Mouse (Mus musculus) CH12.LX (cell line): ENCODE results near the gene Tamm41. TPM values are rescaled to one million over a fixed set of nuclear protein-coding genes. Genes with fewer than 3 reads are reported as not detected.

ENCODE experiments used
- DNase-seq: peaks from one replicate; pipeline ENCODE4 v3.0.0-alpha.2; 2013; ENCODE audit errors: extremely low read depth
- H3K27ac ChIP-seq: 2 replicates; pipeline ENCODE4 v1.5.1; 2012; ENCODE audit warnings: low read depth, mild to moderate bottlenecking, control low read depth, moderate library complexity; ENCODE audit not compliant: insufficient read depth
- H3K27me3 ChIP-seq: replicated peaks from 2 replicates; pipeline ENCODE3; 2012; ENCODE audit warnings: inconsistent platforms
- H3K36me3 ChIP-seq, 2 experiments: replicated peaks in 1 of 2; 2 replicates each; pipeline versions ENCODE3 to v1.6.1; 2012; ENCODE audit warnings: inconsistent platforms in 1 of 2, low read length in 1 of 2, mild to moderate bottlenecking in 1 of 2, mixed read lengths in 1 of 2, moderate library complexity in 1 of 2; ENCODE audit not compliant: control insufficient read depth in 1 of 2, insufficient read depth in 1 of 2
- H3K4me1 ChIP-seq, 2 experiments: 2 replicates each; pipeline ENCODE4 v1.6.1; 2012; ENCODE audit warnings: inconsistent platforms in 1 of 2, moderate library complexity in 1 of 2; ENCODE audit not compliant: insufficient read depth in 2 of 2, control insufficient read depth in 1 of 2
- H3K4me2 ChIP-seq: 2 replicates; pipeline ENCODE4 v1.6.1; 2012; ENCODE audit warnings: low read depth, mild to moderate bottlenecking, control low read depth; ENCODE audit not compliant: poor library complexity, insufficient read depth, severe bottlenecking
- H3K4me3 ChIP-seq, 3 experiments: fragments of 150-350 bp in 1 of 3; sonication (generic) in 1 of 3; replicated peaks in 1 of 3; 2 replicates each; pipeline versions ENCODE3 to v1.5.1; 2011 to 2012; ENCODE audit warnings: low read depth in 2 of 3, low read length in 2 of 3, mild to moderate bottlenecking in 2 of 3, moderate library complexity in 2 of 3, control low read depth in 1 of 3, improper control_type of control experiment in 1 of 3, inconsistent platforms in 1 of 3, mixed read lengths in 1 of 3; ENCODE audit not compliant: poor library complexity in 1 of 3
- H3K79me2 ChIP-seq: replicated peaks from 2 replicates; pipeline ENCODE4 v1.6.1; 2012; ENCODE audit warnings: mild to moderate bottlenecking, moderate library complexity; ENCODE audit not compliant: control insufficient read depth, poor library complexity, insufficient read depth, severe bottlenecking; ENCODE audit errors: extremely low read depth
- H3K9ac ChIP-seq: 2 replicates; pipeline ENCODE4 v1.6.1; 2012; ENCODE audit warnings: low read depth, mild to moderate bottlenecking, control low read depth, moderate library complexity; ENCODE audit not compliant: insufficient read depth
- H3K9me3 ChIP-seq: replicated peaks from 2 replicates; pipeline ENCODE3; 2012; ENCODE audit warnings: low read length, inconsistent platforms, mixed read lengths
- BHLHE40 ChIP-seq: IDR thresholded peaks from 2 replicates; pipeline ENCODE4 v1.6.1; 2011; ENCODE audit warnings: mild to moderate bottlenecking, low read depth, low read length, improper control_type of control experiment
- CHD1 ChIP-seq: IDR thresholded peaks from 2 replicates; pipeline ENCODE4 v1.6.1; 2012; ENCODE audit warnings: low read depth, low read length, improper control_type of control experiment, inconsistent platforms
- CHD2 ChIP-seq: IDR thresholded peaks from 2 replicates; pipeline ENCODE4 v1.6.1; 2011; ENCODE audit warnings: low read length, improper control_type of control experiment
- CTCF ChIP-seq, 2 experiments: IDR thresholded peaks in 1 of 2; conservative IDR thresholded peaks in 1 of 2; 2 replicates each; pipeline ENCODE4 v1.5.1; 2011 to 2012; ENCODE audit warnings: low read depth in 2 of 2, low read length in 2 of 2, improper control_type of control experiment in 1 of 2, inconsistent platforms in 1 of 2, mild to moderate bottlenecking in 1 of 2, moderate library complexity in 1 of 2
- E2F4 ChIP-seq: IDR thresholded peaks from 2 replicates; pipeline ENCODE4 v1.6.1; 2011; ENCODE audit warnings: low read depth, low read length, improper control_type of control experiment; ENCODE audit not compliant: insufficient replicate concordance
- ELF1 ChIP-seq: IDR thresholded peaks from 2 replicates; pipeline ENCODE4 v1.6.1; 2014; ENCODE audit warnings: low read depth, mild to moderate bottlenecking, inconsistent platforms, low read length, improper control_type of control experiment
- EP300 ChIP-seq: IDR thresholded peaks from 2 replicates; pipeline ENCODE4 v1.6.1; 2011; ENCODE audit warnings: low read length, improper control_type of control experiment
- ETS1 ChIP-seq: conservative IDR thresholded peaks from 2 replicates; pipeline ENCODE4 v1.6.1; 2012; ENCODE audit warnings: low read depth, mild to moderate bottlenecking, inconsistent platforms, low read length, improper control_type of control experiment, moderate library complexity
- GABPA ChIP-seq: IDR thresholded peaks from 2 replicates; pipeline ENCODE4 v1.6.1; 2012; ENCODE audit warnings: low read depth, low read length, improper control_type of control experiment, inconsistent platforms; ENCODE audit not compliant: insufficient replicate concordance
- HCFC1 ChIP-seq: IDR thresholded peaks from 2 replicates; pipeline ENCODE4 v1.6.1; 2012; ENCODE audit warnings: low read depth, mild to moderate bottlenecking, inconsistent platforms, low read length, improper control_type of control experiment
- IRF4 ChIP-seq: IDR thresholded peaks from 2 replicates; pipeline ENCODE4 v1.6.1; 2014; ENCODE audit warnings: low read depth, mild to moderate bottlenecking, inconsistent platforms, low read length, improper control_type of control experiment
- JUN ChIP-seq: IDR thresholded peaks from 2 replicates; pipeline ENCODE4 v1.6.1; 2011; ENCODE audit warnings: low read depth, mild to moderate bottlenecking, low read length, improper control_type of control experiment, moderate library complexity; ENCODE audit not compliant: insufficient read depth
- JUND ChIP-seq: conservative IDR thresholded peaks from 2 replicates; pipeline ENCODE4 v1.6.1; 2011; ENCODE audit warnings: low read depth, low read length, improper control_type of control experiment
- KAT2A ChIP-seq: IDR thresholded peaks from 2 replicates; pipeline ENCODE4 v1.6.1; 2012; ENCODE audit warnings: low read length, improper control_type of control experiment, inconsistent platforms; ENCODE audit not compliant: insufficient replicate concordance
- MAFK ChIP-seq: IDR thresholded peaks from 2 replicates; pipeline ENCODE4 v1.6.1; 2011; ENCODE audit warnings: low read length, improper control_type of control experiment; ENCODE audit not compliant: insufficient replicate concordance
- MAX ChIP-seq: IDR thresholded peaks from 2 replicates; pipeline ENCODE4 v1.6.1; 2011; ENCODE audit warnings: low read length, improper control_type of control experiment
- MAZ ChIP-seq: IDR thresholded peaks from 2 replicates; pipeline ENCODE4 v1.6.1; 2012; ENCODE audit warnings: low read depth, mild to moderate bottlenecking, inconsistent platforms, low read length, improper control_type of control experiment, moderate library complexity
- MEF2A ChIP-seq: IDR thresholded peaks from 2 replicates; pipeline ENCODE4 v1.6.1; 2014; ENCODE audit warnings: low read depth, mild to moderate bottlenecking, inconsistent platforms, low read length, improper control_type of control experiment, borderline replicate concordance
- MXI1 ChIP-seq: IDR thresholded peaks from 2 replicates; pipeline ENCODE4 v1.6.1; 2011; ENCODE audit warnings: mild to moderate bottlenecking, low read depth, low read length, improper control_type of control experiment
- MYC ChIP-seq: IDR thresholded peaks from 2 replicates; pipeline ENCODE4 v1.6.1; 2011; ENCODE audit warnings: low read depth, mild to moderate bottlenecking, improper control_type of control experiment, low read length
- NELFE ChIP-seq: IDR thresholded peaks from 2 replicates; pipeline ENCODE4 v1.6.1; 2011; ENCODE audit warnings: low read depth, low read length, improper control_type of control experiment
- NRF1 ChIP-seq: IDR thresholded peaks from 2 replicates; pipeline ENCODE4 v1.6.1; 2014; ENCODE audit warnings: low read depth, mild to moderate bottlenecking, inconsistent platforms, low read length, improper control_type of control experiment, moderate library complexity
- PAX5 ChIP-seq: IDR thresholded peaks from 2 replicates; pipeline ENCODE4 v1.6.1; 2012; ENCODE audit warnings: low read length, inconsistent platforms, mixed read lengths
- POLR2A ChIP-seq: IDR thresholded peaks from 2 replicates; pipeline ENCODE4 v1.6.1; 2011; ENCODE audit warnings: low read depth, mild to moderate bottlenecking, improper control_type of control experiment, low read length
- POLR2AphosphoS2 ChIP-seq: IDR thresholded peaks from 2 replicates; pipeline ENCODE4 v1.6.1; 2011; ENCODE audit warnings: low read depth, low read length, improper control_type of control experiment
- RAD21 ChIP-seq: IDR thresholded peaks from 2 replicates; pipeline ENCODE4 v1.6.1; 2011; ENCODE audit warnings: low read depth, mild to moderate bottlenecking, low read length, improper control_type of control experiment, moderate library complexity
- RCOR1 ChIP-seq: conservative IDR thresholded peaks from 2 replicates; pipeline ENCODE4 v1.6.1; 2012; ENCODE audit warnings: low read depth, mild to moderate bottlenecking, inconsistent platforms, low read length, improper control_type of control experiment
- SIN3A ChIP-seq: IDR thresholded peaks from 2 replicates; pipeline ENCODE4 v1.6.1; 2012; ENCODE audit warnings: low read length, improper control_type of control experiment, inconsistent platforms
- SMC3 ChIP-seq: IDR thresholded peaks from 2 replicates; pipeline ENCODE4 v1.6.1; 2011; ENCODE audit warnings: low read depth, low read length, improper control_type of control experiment
- TBP ChIP-seq: conservative IDR thresholded peaks from 2 replicates; pipeline ENCODE4 v1.6.1; 2011; ENCODE audit warnings: low read depth, low read length, improper control_type of control experiment
- TCF12 ChIP-seq: IDR thresholded peaks from 2 replicates; pipeline ENCODE4 v1.6.1; 2014; ENCODE audit warnings: low read depth, mild to moderate bottlenecking, inconsistent platforms, low read length, improper control_type of control experiment
- UBTF ChIP-seq: IDR thresholded peaks from 2 replicates; pipeline ENCODE4 v1.6.1; 2012; ENCODE audit warnings: low read depth, mild to moderate bottlenecking, inconsistent platforms, low read length, improper control_type of control experiment, moderate library complexity
- USF1 ChIP-seq: IDR thresholded peaks from 2 replicates; pipeline ENCODE4 v1.6.1; 2014; ENCODE audit warnings: low read depth, mild to moderate bottlenecking, inconsistent platforms, low read length, improper control_type of control experiment
- USF2 ChIP-seq: conservative IDR thresholded peaks from 2 replicates; pipeline ENCODE4 v1.6.1; 2011; ENCODE audit warnings: low read depth, low read length, improper control_type of control experiment
- ZC3H11A ChIP-seq: IDR thresholded peaks from 2 replicates; pipeline ENCODE4 v1.6.1; 2012; ENCODE audit warnings: low read depth, mild to moderate bottlenecking, inconsistent platforms, low read length, improper control_type of control experiment
- ZKSCAN1 ChIP-seq: IDR thresholded peaks from 2 replicates; pipeline ENCODE4 v1.6.1; 2012; ENCODE audit warnings: low read depth, inconsistent platforms, low read length, improper control_type of control experiment, borderline replicate concordance
- ZMIZ1 ChIP-seq: IDR thresholded peaks from 2 replicates; pipeline ENCODE4 v1.6.1; 2012; ENCODE audit warnings: low read depth, mild to moderate bottlenecking, inconsistent platforms, low read length, improper control_type of control experiment
- ZNF384 ChIP-seq: IDR thresholded peaks from 2 replicates; pipeline ENCODE4 v1.6.1; 2012; ENCODE audit warnings: low read depth, low read length, improper control_type of control experiment, inconsistent platforms
- dilution Hi-C: fragments of 300-500 bp; cut with MboI; formaldehyde crosslinking; loops from 2 replicates; pipeline ENCODE4 v1.14.3; 2020; ENCODE audit warnings: low sequenced_read_pairs; ENCODE audit not compliant: extremely low pct_unique_long_range_greater_than_20kb, extremely low pct_ligation_motif_present
- in situ Hi-C: fragments of 300-500 bp; cut with MboI; formaldehyde crosslinking; loops from 3 replicates; pipeline ENCODE4 v1.14.3; 2019; ENCODE audit warnings: low sequenced_read_pairs, low pct_ligation_motif_present, low pct_unique_long_range_greater_than_20kb, mixed read lengths
- polyA plus RNA-seq: library from polyadenylated mRNA; unstranded; fragments of >175 nt; gene quantifications from 2 replicates; pipeline ENCODE4 v1.2.1, GENCODE M21; 2012; ENCODE audit warnings: low read depth; ENCODE audit not compliant: insufficient read length
- total RNA-seq, 2 experiments: library from RNA; depleted of rRNA; stranded (reverse); fragments of 300-350 nt in 1 of 2; fragments of >200 nt in 1 of 2; gene quantifications; 2 replicates each; pipeline ENCODE4 v1.2.3; 2012 to 2014

Gene Tamm41
- total and polyA plus RNA-seq, 3 experiments: 29.3 to 41.1 (median 39.8) TPM

GRCm38 (mm10) chr6:114967623-114968022 is 70.1 kb downstream of the Tamm41 start:
- peak overlapping the region; percentile 85 for H3K9ac ChIP-seq
- H3K36me3 ChIP-seq: peaks cover 0 to 8% of the 10 kb centered on the region in 2 experiments
- peaks cover 59% of the 10 kb centered on the region for H3K79me2 ChIP-seq
- dilution Hi-C loops: no loop called here
- peak overlapping the region; percentile 55; the same call in 1 of the 2 replicates for H3K27ac ChIP-seq
- peak overlapping the region; percentile 65 to 84 (median 80) for H3K4me3 ChIP-seq
- peaks cover 7% of the 10 kb centered on the region for H3K9me3 ChIP-seq
- H3K4me1 ChIP-seq: peaks cover 30 to 66% of the 10 kb centered on the region in 2 experiments
- in situ Hi-C loops: loop anchor here (5.0 kb wide), 1 partner anchor 35 kb away; no protein-coding TSS in a partner anchor
- H3K4me2 ChIP-seq: peak overlapping the region; percentile 62
- TF ChIP-seq RCOR1 (no peak), NELFE (peak; percentile 47; the same call in 1 of the 2 replicates), POLR2AphosphoS2 (peak; percentile 25; the same call in 1 of the 2 replicates), UBTF (0 out of 2 replicates have a peak, but pooled peaks have one; percentile 54), GABPA (no peak), MXI1 (peak; percentile 47), KAT2A (no peak), MEF2A (0 out of 2 replicates have a peak, but pooled peaks have one; percentile 33), RAD21 (no peak), ZNF384 (no peak), CTCF (conservative IDR thresholded peaks at IDR 0.05 in 1 of 2, IDR thresholded peaks at IDR 0.05 in 1 of 2; ENCODE audit: low read depth in 2 of 2, low read length in 2 of 2) (no peak), SMC3 (no peak), MAX (peak; percentile 57), ZC3H11A (no peak), E2F4 (no peak), MAFK (no peak), EP300 (no peak; the same call in 1 of the 2 replicates), POLR2A (peak; percentile 53), BHLHE40 (no peak), USF2 (no peak), JUN (no peak), PAX5 (no peak), USF1 (no peak), ELF1 (no peak), ETS1 (no peak), TCF12 (peak; percentile 63; the same call in 1 of the 2 replicates), SIN3A (peak; percentile 30; the same call in 1 of the 2 replicates), CHD2 (no peak), ZKSCAN1 (no peak), NRF1 (peak; percentile 90), JUND (no peak), MAZ (no peak), IRF4 (no peak), HCFC1 (no peak), CHD1 (no peak), ZMIZ1 (no peak), TBP (0 out of 2 replicates have a peak, but pooled peaks have one; percentile 54), MYC (no peak)
- TF ChIP-seq, all 38 proteins: peak for 11
- no peak for DNase-seq
- H3K27me3 ChIP-seq: no peaks in the 10 kb centered on the region
